7 mouse cellular contexts compared by ENCODE assay signal in the genomic region with DNA sequence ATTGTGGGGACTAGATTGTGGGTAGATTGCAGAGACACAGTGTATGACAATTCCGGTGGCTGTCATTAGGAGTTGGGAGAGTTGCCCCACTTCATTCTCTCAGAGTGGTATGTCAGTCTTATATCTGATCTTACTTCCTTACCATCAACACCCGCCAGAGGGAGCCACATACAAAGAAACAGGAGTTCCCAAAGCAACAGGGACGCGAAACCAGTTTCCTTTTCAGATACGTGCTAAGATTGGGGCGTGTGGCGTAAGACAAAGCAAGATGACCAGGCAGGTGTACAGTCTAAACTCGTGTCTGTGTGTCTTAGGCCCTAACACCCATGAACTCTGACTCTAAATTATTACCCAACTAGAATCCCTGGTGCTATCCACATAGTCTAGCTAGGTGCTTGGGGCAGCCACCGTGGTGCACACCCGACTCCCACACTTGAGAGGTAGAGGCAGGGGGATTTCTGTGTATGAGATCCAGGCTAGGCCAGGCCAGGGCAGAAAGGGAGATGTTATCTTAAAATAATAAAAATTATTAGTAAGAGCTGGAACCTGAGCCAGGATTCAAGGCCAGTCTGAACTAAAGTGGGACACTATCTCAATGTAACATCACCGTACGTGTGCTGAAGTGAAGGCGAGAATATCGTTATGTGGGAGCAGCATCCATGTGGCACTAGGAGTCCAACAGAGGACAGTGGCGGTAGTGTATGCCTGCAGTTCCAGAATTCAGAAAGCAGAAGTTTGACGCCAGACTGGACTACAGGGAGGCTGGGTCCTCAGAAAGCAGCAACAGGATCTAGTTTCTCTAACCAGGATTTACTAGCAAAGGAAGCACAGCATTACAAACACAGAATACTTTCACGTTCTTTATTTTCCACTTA. TPM values are rescaled to one million over a fixed set of nuclear protein-coding genes. Genes with fewer than 3 reads are reported as not detected.
DNase-seq lines count a peak whose midpoint lies in the region; ATAC-seq lines count a peak whose summit lies in the region.

No protein-coding gene starts in this region.

- peaks cover 21% of the 10 kb centered on the region for H3K4me1 ChIP-seq in intestine, embryonic 14.5 days (replicated peaks; ENCODE audit: control insufficient read depth, insufficient read depth, low read length)

- ATAC-seq in intestine, embryonic 14.5 days (replicated peaks; ENCODE audit: low FRiP score, low TSS enrichment, low read depth): peak; percentile 34

- H3K4me3 ChIP-seq in intestine, embryonic 14.5 days (ENCODE audit: low read depth, low read length): no peak overlapping the region

- whole genome bisulfite sequencing in intestine, embryonic 14.5 days: 52% methylated on average over 17 of the region's 17 CpGs

- peak overlapping the region; percentile 86 for H3K27ac ChIP-seq in intestine, embryonic 14.5 days (ENCODE audit: low read depth)

- H3K36me3 ChIP-seq in intestine, embryonic 14.5 days (ENCODE audit: control insufficient read depth, insufficient read depth, low read length): peaks cover 37% of the 10 kb centered on the region

- no peak overlapping the region for H3K9ac ChIP-seq in intestine, embryonic 14.5 days (ENCODE audit: low read length)

- intact Hi-C loops in left cerebral cortex, postnatal 14 days (cut with DNase I): loop anchor here (5.0 kb wide), 3 partner anchors 41 to 226 kb away; partner anchors contain the start of genes Khdrbs1 and Spocd1

- no peaks in the 10 kb centered on the region for H3K27me3 ChIP-seq in intestine, embryonic 14.5 days (replicated peaks; ENCODE audit: control insufficient read depth, insufficient read depth, low read length)

- peak; percentile 77 for DNase-seq in adrenal gland, adult 8-10 months
- DNase-seq in embryo, embryonic 11.5 days (ENCODE audit: low read depth, low spot score): peak; percentile 76
- peak; percentile 57 for DNase-seq in gastrocnemius, postnatal 25 days
- DNase-seq in intestine, embryonic 14.5 days (ENCODE audit: low spot score): peak; percentile 91
- DNase-seq in left cerebral cortex, postnatal 14 days (ENCODE audit: low spot score in 2 of 2): peak; percentile 95
- peak; percentile 89 for DNase-seq in mesoderm, embryonic 11.5 days (ENCODE audit: low read depth, low spot score)
- peak; percentile 73 for DNase-seq in right cerebral cortex, postnatal 25 days

- no peak overlapping the region for H3K4me2 ChIP-seq in intestine, embryonic 14.5 days (ENCODE audit: low read length)

- H3K9me3 ChIP-seq in intestine, embryonic 14.5 days (ENCODE audit: control insufficient read depth, low read length): no peaks in the 10 kb centered on the region

RNA-seq across cellular contexts. Expression of gene Tmem39b, which starts 5.1 kb away (rescaled TPM):
- 10 to 100 TPM; 10.5 to 13.9 (median 11.1) TPM for total RNA-seq in adrenal gland, adult 8-10 months (2022)
- total RNA-seq in gastrocnemius, postnatal 25 days (2021): 1 to 10 TPM; 3.5 to 4.7 TPM
- 26.6 and 28.9 TPM in 2 replicates for polyA plus RNA-seq in intestine, embryonic 14.5 days (2014; fragmentation: Nextera tagmentation; extraction: Ambion mirVana)
- 10 to 100 TPM; 12.6 to 15.3 TPM for total RNA-seq in left cerebral cortex, postnatal 14 days (2021)

RNA-seq across cellular contexts. Expression of gene Kpna6, which starts 29.2 kb away (rescaled TPM):
- 100 to 1,000 TPM in 2 of 4 experiments, 10 to 100 TPM in 2; 79.9 to 108 (median 103) TPM for total RNA-seq in adrenal gland, adult 8-10 months (2022)
- 10 to 100 TPM; 64.6 to 77.1 TPM for total RNA-seq in gastrocnemius, postnatal 25 days (2021)
- 13.3 and 13.4 TPM in 2 replicates for polyA plus RNA-seq in intestine, embryonic 14.5 days (2014; fragmentation: Nextera tagmentation; extraction: Ambion mirVana)
- 10 to 100 TPM; 89.2 to 94.5 TPM for total RNA-seq in left cerebral cortex, postnatal 14 days (2021)

RNA-seq across cellular contexts. Expression of gene Khdrbs1, which starts 40.4 kb away (rescaled TPM):
- total RNA-seq in adrenal gland, adult 8-10 months (2022): 10 to 100 TPM; 70.1 to 80.2 (median 76.4) TPM
- 10 to 100 TPM; 21.5 to 25.7 TPM for total RNA-seq in gastrocnemius, postnatal 25 days (2021)
- polyA plus RNA-seq in intestine, embryonic 14.5 days (2014; fragmentation: Nextera tagmentation; extraction: Ambion mirVana): 96.5 and 106 TPM in 2 replicates
- 10 to 100 TPM; 88.9 to 90.4 TPM for total RNA-seq in left cerebral cortex, postnatal 14 days (2021)
